Mouse (Mus musculus) cerebellum, adult 2 months (tissue): Measurements from ENCODE around the gene Prss12.

Source experiments
- CTCF ChIP-seq: fragments of 200-500 bp; IDR thresholded peaks from 2 replicates; pipeline ENCODE4 v1.5.1; 2011; ENCODE audit warnings: low read depth, mild to moderate bottlenecking, control low read depth, low read length, moderate library complexity, borderline replicate concordance; ENCODE audit not compliant: insufficient read depth
- POLR2A ChIP-seq: fragments of 200-500 bp; IDR thresholded peaks from 2 replicates; pipeline ENCODE4 v1.6.1; 2011; ENCODE audit warnings: low read length, control low read depth, borderline replicate concordance; ENCODE audit not compliant: insufficient read depth

DNA sequence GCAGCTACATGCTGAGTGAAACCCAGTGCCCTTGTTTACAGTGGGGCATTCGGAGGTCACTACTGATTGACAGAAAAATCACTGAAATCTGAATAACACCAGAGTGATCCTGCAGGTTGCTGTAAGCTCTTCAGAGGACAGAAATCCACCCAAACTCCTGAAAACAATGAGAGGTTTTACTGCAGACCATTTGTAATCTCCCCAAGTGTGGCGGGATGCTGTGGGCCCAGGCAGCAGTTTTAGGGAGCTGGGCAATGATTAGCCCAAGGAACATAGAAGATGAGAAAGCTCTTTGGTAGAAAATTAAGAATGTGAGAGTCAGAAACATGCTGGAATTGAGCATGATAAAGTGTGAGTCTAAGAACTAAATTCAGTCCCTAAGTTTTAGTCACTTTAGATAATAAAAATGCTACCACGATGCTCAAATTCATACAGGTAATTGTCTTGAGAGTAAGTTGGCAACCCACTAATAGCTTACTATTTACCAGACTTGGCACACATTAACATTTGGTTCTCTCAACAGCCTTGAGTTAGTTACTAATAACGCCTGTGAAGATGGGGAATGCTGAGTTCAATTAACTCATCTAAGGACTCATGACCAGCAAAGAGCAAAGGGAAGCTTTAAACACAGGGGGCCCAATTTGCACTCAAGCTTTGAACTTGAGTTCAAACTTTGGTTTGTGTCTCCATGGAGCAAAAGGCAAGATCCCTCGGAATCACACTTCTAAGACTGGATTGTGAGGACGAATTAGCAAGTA is 34.7 kb upstream of the Prss12 start:
- TF ChIP-seq CTCF: no peak
- no peak for TF ChIP-seq POLR2A
